In genomic region chr7:133891298-133891697, GRCm38 (mm10) we compare ENCODE assay signal across 17 mouse cellular contexts.
"Had no signal": no experiment of that assay in that cellular context is flagged by ENCODE, and none has a peak within 500 bp of the region (broad histone marks: within the 10 kb centered on the region; RNA-seq: fewer than 3 reads in every experiment).

No protein-coding gene starts in this region.

- H3K27ac ChIP-seq: liver, embryonic 13.5 days; liver, embryonic 15.5 days; macrophage; midbrain, embryonic 13.5 days; midbrain, embryonic 15.5 days; neural tube, embryonic 13.5 days; stomach, embryonic 15.5 days; stomach, postnatal 0 days had no signal

- H3K9ac ChIP-seq: liver, embryonic 13.5 days; liver, embryonic 15.5 days; liver, postnatal 0 days; lung, embryonic 14.5 days; midbrain, embryonic 13.5 days; midbrain, embryonic 15.5 days; neural tube, embryonic 13.5 days; stomach, embryonic 15.5 days had no signal

- H3K27me3 ChIP-seq: liver, embryonic 13.5 days; liver, embryonic 15.5 days; megakaryocyte, embryonic 14.5 days; midbrain, embryonic 13.5 days; midbrain, embryonic 15.5 days; neural tube, embryonic 13.5 days; stomach, embryonic 15.5 days had no signal

- DNase-seq: liver, embryonic 13.5 days; liver, postnatal 0 days; lung, embryonic 14.5 days; right cerebral cortex, postnatal 14 days; thymus, adult 2 months; thymus, postnatal 25 days; thymus, postnatal 4 days had no signal

- H3K4me1 ChIP-seq: liver, embryonic 13.5 days; liver, embryonic 15.5 days; megakaryocyte, embryonic 14.5 days; midbrain, embryonic 13.5 days; midbrain, embryonic 15.5 days; neural tube, embryonic 13.5 days; stomach, embryonic 15.5 days had no signal

- H3K36me3 ChIP-seq: liver, embryonic 13.5 days; liver, embryonic 15.5 days; midbrain, embryonic 13.5 days; midbrain, embryonic 15.5 days; neural tube, embryonic 13.5 days; stomach, embryonic 15.5 days had no signal

- ATAC-seq: liver, postnatal 0 days; midbrain, embryonic 13.5 days; midbrain, embryonic 15.5 days had no signal

- H3K4me2 ChIP-seq: liver, embryonic 11.5 days; liver, embryonic 13.5 days; liver, embryonic 15.5 days; lung, embryonic 14.5 days; midbrain, embryonic 11.5 days; midbrain, embryonic 13.5 days; midbrain, embryonic 15.5 days; neural tube, embryonic 13.5 days; stomach, embryonic 15.5 days had no signal

- H3K4me3 ChIP-seq: liver, embryonic 13.5 days; liver, embryonic 15.5 days; megakaryocyte, embryonic 14.5 days; midbrain, embryonic 13.5 days; midbrain, embryonic 15.5 days; neural tube, embryonic 13.5 days; stomach, embryonic 15.5 days had no signal

- H3K9me3 ChIP-seq: liver, embryonic 13.5 days; liver, embryonic 15.5 days; megakaryocyte, embryonic 14.5 days; midbrain, embryonic 13.5 days; midbrain, embryonic 15.5 days; neural tube, embryonic 13.5 days; stomach, embryonic 15.5 days had no signal
